Mouse (Mus musculus) midbrain, embryonic 12.5 days (tissue): ENCODE measurements around the gene Rrp9. TPM values are rescaled to one million over a fixed set of nuclear protein-coding genes. Genes with fewer than 3 reads are reported as not detected.

Experiments used
- ATAC-seq: fragments of 200-750 bp; cut with Nextera tagmentation; 2 replicates; pipeline ENCODE4 v1.8.0; 2017; ENCODE audit warnings: low read depth, moderate TSS enrichment, moderate library complexity; ENCODE audit not compliant: low FRiP score
- H3K27ac ChIP-seq: fragments of 300-500 bp; sonication (generic); replicated peaks from 2 replicates; pipeline ENCODE4 v1.5.1; 2016; ENCODE audit warnings: mild to moderate bottlenecking
- H3K27me3 ChIP-seq: fragments of 300-500 bp; sonication (generic); 2 replicates; pipeline ENCODE4 v1.6.1; 2016; ENCODE audit warnings: mild to moderate bottlenecking
- H3K36me3 ChIP-seq: fragments of 300-500 bp; sonication (generic); 2 replicates; pipeline ENCODE4 v1.6.1; 2016
- H3K4me1 ChIP-seq: fragments of 300-500 bp; sonication (generic); 2 replicates; pipeline ENCODE4 v1.6.1; 2016
- H3K4me2 ChIP-seq: fragments of 300-500 bp; sonication (generic); replicated peaks from 2 replicates; pipeline ENCODE4 v1.6.1; 2016; ENCODE audit warnings: mild to moderate bottlenecking, moderate library complexity
- H3K4me3 ChIP-seq: fragments of 300-500 bp; sonication (generic); 2 replicates; pipeline ENCODE4 v1.5.1; 2016; ENCODE audit warnings: mild to moderate bottlenecking
- H3K9ac ChIP-seq: fragments of 300-500 bp; sonication (generic); replicated peaks from 2 replicates; pipeline ENCODE4 v1.6.1; 2016; ENCODE audit warnings: mild to moderate bottlenecking, moderate library complexity
- H3K9me3 ChIP-seq: fragments of 300-500 bp; sonication (generic); 2 replicates; pipeline ENCODE4 v1.6.1; 2016; ENCODE audit warnings: mild to moderate bottlenecking
- WGBS: fragments of 180-500 bp; shearing (Covaris S2); methylation state at CpG from one replicate; pipeline ENCODE4 v1.1.7; 2016; 5-methylcytosine and 5-hydroxymethylcytosine counted together
- polyA plus RNA-seq: library from polyadenylated mRNA; unstranded; fragments of >200 nt; fragmentation: Nextera tagmentation; extraction: Ambion mirVana; gene quantifications from 2 replicates; pipeline ENCODE4 v1.2.1, GENCODE M21; 2016

The Rrp9 gene
- polyA plus RNA-seq, 1 experiment from 2014 or later = 51.4 TPM

- Histone ChIP-seq H3K36me3 (no peaks in the 10 kb centered on the region), H3K27me3 (no peaks in the 10 kb centered on the region), H3K9ac (no peak overlapping the region), H3K9me3 (no peaks in the 10 kb centered on the region), H3K27ac (no peak overlapping the region), H3K4me2 (no peak overlapping the region), H3K4me3 (no peak overlapping the region), H3K4me1 (peaks cover 66% of the 10 kb centered on the region)
- ATAC-seq = no peak
- 25% methylated on average over 9 of the region's 9 CpGs for WGBS
Observed at GRCm38 (mm10) chr9:106450661-106451060, 25.1 kb upstream of the Rrp9 start.

DNA sequence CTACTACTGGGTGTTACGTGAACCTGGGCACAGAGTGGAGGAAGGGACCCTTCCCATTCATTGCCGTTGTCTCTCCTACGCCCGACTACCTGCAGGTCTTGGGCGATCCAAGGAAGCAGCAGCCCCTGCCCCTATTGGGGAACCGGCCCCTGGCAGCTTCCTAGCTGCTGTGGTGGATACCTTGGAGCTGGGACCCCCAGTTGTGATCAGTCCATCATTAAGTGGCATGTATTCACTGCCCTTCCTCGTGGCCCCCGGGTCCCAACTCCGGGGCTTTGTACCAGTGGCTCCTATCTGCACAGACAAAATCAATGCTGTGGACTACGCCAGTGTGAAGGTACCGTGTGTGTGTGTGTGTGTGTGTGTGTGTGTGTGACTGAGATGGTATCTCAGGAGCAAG, 24.5 kb upstream of the Rrp9 start:
- H3K4me1 ChIP-seq = peaks cover 69% of the 10 kb centered on the region
- no peaks in the 10 kb centered on the region for H3K27me3 ChIP-seq
- no peak overlapping the region for H3K27ac ChIP-seq
- H3K4me2 ChIP-seq = no peak overlapping the region
- 0 out of 2 replicates have a peak, but pooled peaks cover 1% of the 10 kb centered on the region for H3K36me3 ChIP-seq
- H3K4me3 ChIP-seq = no peak overlapping the region
- WGBS = 80% methylated on average over 11 of the region's 11 CpGs
- H3K9me3 ChIP-seq = no peaks in the 10 kb centered on the region
- ATAC-seq = no peak
- no peak overlapping the region for H3K9ac ChIP-seq

DNA sequence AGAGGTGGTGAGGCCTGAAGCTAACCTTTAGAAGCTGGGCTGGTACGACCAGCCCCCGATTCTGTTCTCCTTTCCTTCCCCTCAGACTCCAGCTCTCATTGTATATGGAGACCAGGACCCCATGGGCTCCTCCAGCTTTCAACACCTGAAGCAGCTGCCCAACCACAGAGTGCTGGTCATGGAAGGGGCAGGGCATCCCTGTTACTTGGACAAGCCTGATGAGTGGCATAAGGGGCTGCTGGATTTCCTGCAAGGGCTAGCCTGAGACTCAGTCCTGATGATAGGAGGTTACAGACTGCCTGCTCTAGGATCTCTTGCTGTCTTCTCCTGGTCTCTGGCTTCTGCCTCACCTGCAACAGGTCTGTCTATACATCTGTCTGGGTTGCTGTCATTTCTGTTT, 23.9 kb upstream of the Rrp9 start:
- 0 out of 2 replicates have a peak, but pooled peaks cover 4% of the 10 kb centered on the region for H3K36me3 ChIP-seq
- H3K4me3 ChIP-seq = no peak overlapping the region
- H3K4me1 ChIP-seq = peaks cover 72% of the 10 kb centered on the region
- 0 out of 2 replicates have a peak overlapping the region, but pooled peaks have one; percentile 98 for H3K4me2 ChIP-seq
- no peak overlapping the region for H3K9ac ChIP-seq
- no peak for ATAC-seq
- WGBS = 58% methylated on average over 2 of the region's 2 CpGs
- H3K27ac ChIP-seq = no peak overlapping the region
- H3K9me3 ChIP-seq = no peaks in the 10 kb centered on the region
- no peaks in the 10 kb centered on the region for H3K27me3 ChIP-seq

DNA sequence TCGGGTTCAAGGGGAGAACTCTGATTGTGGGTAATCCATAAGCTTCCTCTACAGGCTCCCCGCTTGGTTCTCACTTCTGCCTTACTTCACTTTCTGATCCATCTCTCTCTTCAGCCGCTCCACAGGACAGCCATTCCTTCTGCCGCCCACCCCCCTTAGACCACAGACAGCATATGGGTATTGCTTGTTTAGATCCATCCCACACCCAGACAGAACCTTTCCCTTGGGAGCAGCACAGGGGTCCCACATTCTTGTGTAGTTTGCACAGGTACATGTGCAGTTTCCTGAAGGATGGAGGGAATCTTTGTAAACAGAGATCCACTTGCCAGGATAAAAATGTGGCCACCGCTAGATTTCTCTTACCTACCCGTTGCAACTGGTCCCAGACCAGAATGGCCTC, 23.4 kb upstream of the Rrp9 start:
- H3K4me1 ChIP-seq = peaks cover 72% of the 10 kb centered on the region
- ATAC-seq = no peak
- no peaks in the 10 kb centered on the region for H3K9me3 ChIP-seq
- 20% methylated on average over 6 of the region's 6 CpGs for WGBS
- H3K27me3 ChIP-seq = no peaks in the 10 kb centered on the region
- H3K27ac ChIP-seq = peak overlapping the region; percentile 97
- H3K4me3 ChIP-seq = peak overlapping the region; percentile 74
- peak overlapping the region; percentile 95; the same call in 1 of the 2 replicates for H3K9ac ChIP-seq
- H3K36me3 ChIP-seq = 0 out of 2 replicates have a peak, but pooled peaks cover 4% of the 10 kb centered on the region
- peak overlapping the region; percentile 98 for H3K4me2 ChIP-seq

DNA sequence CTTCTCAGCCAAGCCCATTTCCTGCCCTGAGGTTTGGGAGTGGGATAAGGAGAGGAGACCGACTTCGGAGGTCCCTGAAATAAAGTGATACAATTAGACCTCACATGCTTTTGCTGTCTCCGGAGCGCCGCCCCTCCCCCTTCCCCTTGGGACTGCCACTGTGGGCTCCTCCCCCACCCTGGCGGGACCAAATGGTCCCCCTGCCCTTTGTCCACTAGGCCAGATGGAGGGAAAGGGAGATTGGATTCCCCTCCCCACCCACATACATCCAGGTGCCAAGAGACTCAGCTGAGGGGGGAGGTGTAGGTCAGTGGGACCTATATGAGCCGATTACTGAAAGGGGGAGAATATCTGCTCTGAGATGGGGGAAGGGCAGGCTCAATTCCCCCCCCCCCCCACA, 22.9 kb upstream of the Rrp9 start:
- H3K4me3 ChIP-seq = peak overlapping the region; percentile 74
- H3K9me3 ChIP-seq = no peaks in the 10 kb centered on the region
- peak overlapping the region; percentile 97 for H3K27ac ChIP-seq
- H3K4me2 ChIP-seq = peak overlapping the region; percentile 98
- 0 out of 2 replicates have a peak, but pooled peaks cover 4% of the 10 kb centered on the region for H3K36me3 ChIP-seq
- 2% methylated on average over 6 of the region's 7 CpGs for WGBS
- peak overlapping the region; percentile 95 for H3K9ac ChIP-seq
- H3K4me1 ChIP-seq = peaks cover 72% of the 10 kb centered on the region
- no peaks in the 10 kb centered on the region for H3K27me3 ChIP-seq
- ATAC-seq = 0 out of 2 replicates have a peak, but pooled peaks have one; percentile 0

DNA sequence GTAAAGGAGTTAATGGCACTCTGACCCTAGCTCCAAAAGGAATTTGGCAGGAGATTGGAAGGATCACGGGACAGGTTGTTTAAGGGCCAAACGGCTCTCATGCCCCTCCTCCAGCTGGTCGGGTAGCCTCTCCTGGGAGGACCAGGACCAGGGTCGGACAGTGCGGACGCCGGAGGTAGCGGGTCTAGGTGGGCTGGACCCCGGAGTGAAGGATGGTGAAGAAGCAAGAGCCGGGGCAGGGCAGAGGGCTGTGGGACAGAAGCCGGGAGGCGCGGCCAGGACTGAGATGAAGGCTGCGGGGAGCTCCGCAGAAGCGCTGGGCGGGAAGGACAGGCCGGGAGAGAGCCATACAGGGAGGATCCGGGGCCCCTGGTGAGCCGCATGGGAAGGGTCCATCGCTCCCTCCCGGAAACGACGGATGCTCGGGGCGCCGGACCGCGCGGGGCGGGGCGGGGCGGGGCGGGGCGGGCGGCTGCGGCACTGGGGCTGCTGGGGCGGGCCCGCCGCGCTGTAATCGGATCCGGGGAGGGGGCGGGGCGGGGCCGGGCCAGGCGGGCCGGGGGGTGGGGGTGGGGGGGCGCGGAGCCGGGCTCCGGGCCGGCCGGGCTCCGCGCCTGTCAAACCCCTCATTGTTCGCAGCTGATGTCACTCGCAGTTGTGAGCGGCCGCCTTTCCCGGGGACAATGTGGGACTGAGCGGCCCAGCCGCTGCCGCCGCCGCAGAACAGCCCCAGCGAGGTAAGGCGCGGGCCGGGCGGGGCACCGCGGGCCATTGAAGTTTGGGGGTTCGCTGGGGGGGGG, 22.3 kb upstream of the Rrp9 start, which contains the start of gene Pcbp4:
Gene Pcbp4 (plus strand): TSS at position 21 of the 800 bp plus-strand sequence.
- H3K27me3 ChIP-seq = no peaks in the 10 kb centered on the region
- ATAC-seq = peak; percentile 76
- peaks cover 72% of the 10 kb centered on the region for H3K4me1 ChIP-seq
- H3K9ac ChIP-seq = peak within 1 kb of the TSS; percentile 95
- H3K36me3 ChIP-seq = 0 out of 2 replicates have a peak, but pooled peaks cover 4% of the 10 kb centered on the region
- 0% methylated on average over 26 of the region's 74 CpGs for WGBS
- peak within 1 kb of the TSS; percentile 98 for H3K4me2 ChIP-seq
- H3K9me3 ChIP-seq = no peaks in the 10 kb centered on the region
- H3K27ac ChIP-seq = peak within 1 kb of the TSS; percentile 97
- H3K4me3 ChIP-seq = peak within 1 kb of the TSS; percentile 74

DNA sequence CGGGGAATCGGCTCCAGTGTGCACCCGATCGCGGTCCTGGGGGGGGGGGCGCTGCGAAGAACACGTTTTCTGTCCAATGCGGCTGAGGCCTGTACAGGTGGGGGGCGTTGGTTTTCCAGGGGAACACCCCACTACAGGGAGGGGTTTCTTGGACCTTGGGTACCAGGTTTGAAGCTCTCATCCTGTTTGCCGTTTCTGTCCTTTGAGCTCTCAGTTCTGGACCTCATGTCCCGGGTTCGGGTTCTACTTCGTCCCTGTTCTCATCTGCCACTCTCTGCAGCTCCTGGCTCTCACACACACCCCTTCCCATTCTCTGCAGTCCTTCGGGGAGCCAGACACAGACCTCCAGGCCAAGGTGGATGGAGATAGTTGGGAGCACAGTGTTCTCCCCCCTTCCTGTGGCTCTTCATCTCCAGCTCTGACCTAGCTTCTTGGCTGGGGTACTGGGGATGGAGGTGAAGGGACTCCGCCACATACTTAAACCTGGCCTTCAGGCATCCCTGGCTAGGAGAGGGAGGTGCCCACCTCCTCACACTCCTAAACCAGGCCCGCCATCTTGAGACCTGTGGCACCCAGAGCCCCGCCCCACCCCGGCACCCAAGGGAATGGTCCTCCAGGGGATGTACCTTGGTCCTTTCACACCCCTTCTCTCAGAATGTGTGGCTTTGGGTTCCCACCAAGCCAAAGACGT, 21.5 kb upstream of the Rrp9 start:
- Histone ChIP-seq H3K4me3 (peak overlapping the region; percentile 74), H3K9me3 (no peaks in the 10 kb centered on the region), H3K27ac (peak overlapping the region; percentile 97), H3K27me3 (no peaks in the 10 kb centered on the region), H3K36me3 (0 out of 2 replicates have a peak, but pooled peaks cover 4% of the 10 kb centered on the region), H3K4me2 (peak overlapping the region; percentile 98), H3K4me1 (peaks cover 71% of the 10 kb centered on the region), H3K9ac (peak overlapping the region; percentile 95)
- ATAC-seq = no peak
- WGBS = under 1% methylated on average over 17 of the region's 20 CpGs

- Histone ChIP-seq H3K4me2 (peak overlapping the region; percentile 98), H3K36me3 (peaks cover 9% of the 10 kb centered on the region), H3K4me1 (peaks cover 78% of the 10 kb centered on the region), H3K27ac (peak overlapping the region; percentile 97), H3K9ac (peak overlapping the region; percentile 95), H3K4me3 (peak overlapping the region; percentile 74), H3K9me3 (no peaks in the 10 kb centered on the region), H3K27me3 (no peaks in the 10 kb centered on the region)
- under 1% methylated on average over 17 of the region's 17 CpGs for WGBS
- ATAC-seq = peak; percentile 35
Observed at GRCm38 (mm10) chr9:106454888-106455681, 20.7 kb upstream of the Rrp9 start.

GRCm38 (mm10) chr9:106456325-106457162, 19.2 kb upstream of the Rrp9 start:
- Histone ChIP-seq H3K9ac (peak overlapping the region; percentile 95), H3K9me3 (no peaks in the 10 kb centered on the region), H3K4me2 (peak overlapping the region; percentile 98), H3K27ac (peak overlapping the region; percentile 97), H3K4me1 (peaks cover 76% of the 10 kb centered on the region), H3K36me3 (peaks cover 23% of the 10 kb centered on the region), H3K4me3 (peak overlapping the region; percentile 74), H3K27me3 (no peaks in the 10 kb centered on the region)
- peak; percentile 8 for ATAC-seq
- 23% methylated on average over 15 of the region's 15 CpGs for WGBS

DNA sequence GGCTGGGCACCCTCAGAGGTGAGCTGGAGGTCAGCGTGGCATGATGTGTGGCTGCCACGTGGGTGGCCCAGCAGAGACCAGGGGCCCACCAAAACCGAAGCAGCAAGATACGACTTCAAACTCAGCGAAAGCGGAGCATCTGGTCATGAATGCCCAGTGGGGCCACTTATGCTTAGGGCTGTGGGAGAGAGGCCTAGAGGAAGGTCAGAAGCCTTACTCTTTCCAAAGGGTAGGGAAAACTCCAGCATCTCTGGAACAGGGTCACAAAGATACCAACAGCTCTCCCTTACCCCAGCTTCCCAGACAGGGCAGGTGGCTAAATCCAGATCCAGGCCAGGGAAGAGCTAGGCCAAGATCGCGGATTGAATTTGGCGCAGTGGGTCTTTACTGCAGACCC, 18.6 kb upstream of the Rrp9 start:
- WGBS = 33% methylated on average over 9 of the region's 9 CpGs
- peak overlapping the region; percentile 74 for H3K4me3 ChIP-seq
- peaks cover 30% of the 10 kb centered on the region for H3K36me3 ChIP-seq
- H3K27ac ChIP-seq = peak overlapping the region; percentile 97
- ATAC-seq = no peak
- peaks cover 2% of the 10 kb centered on the region; the same call in 1 of the 2 replicates for H3K27me3 ChIP-seq
- H3K9me3 ChIP-seq = no peaks in the 10 kb centered on the region
- H3K4me2 ChIP-seq = peak overlapping the region; percentile 98
- peak overlapping the region; percentile 95 for H3K9ac ChIP-seq
- peaks cover 72% of the 10 kb centered on the region for H3K4me1 ChIP-seq

- Histone ChIP-seq H3K27me3 (peaks cover 5% of the 10 kb centered on the region; the same call in 1 of the 2 replicates), H3K9me3 (no peaks in the 10 kb centered on the region), H3K27ac (peak overlapping the region; percentile 97), H3K9ac (peak overlapping the region; percentile 95; the same call in 1 of the 2 replicates), H3K4me1 (peaks cover 64% of the 10 kb centered on the region), H3K36me3 (peaks cover 37% of the 10 kb centered on the region), H3K4me3 (peak overlapping the region; percentile 74; the same call in 1 of the 2 replicates), H3K4me2 (peak overlapping the region; percentile 98)
- WGBS = 59% methylated on average over 5 of the region's 5 CpGs
- ATAC-seq = no peak
Observed at GRCm38 (mm10) chr9:106457920-106458319, 17.8 kb upstream of the Rrp9 start.
